Mouse (Mus musculus) heart, embryonic 11.5 days (tissue): ENCODE measurements at regions not wholly inside any gene's neighbourhood (a gene's known extent, or its start where the extent isn't known, plus 50 kb on each side); places are given as distances from the start of the nearest gene placed in this dataset.

Experiments used
- ATAC-seq: fragments of 200-750 bp; cut with Nextera tagmentation; replicated peaks from 2 replicates; pipeline ENCODE4 v1.8.0; 2017; ENCODE audit warnings: moderate library complexity; ENCODE audit not compliant: insufficient number of reproducible peaks, low FRiP score, low TSS enrichment
- H3K27ac ChIP-seq: fragments of 300-500 bp; sonication (generic); 2 replicates; pipeline ENCODE4 v1.5.1; 2014; ENCODE audit warnings: mild to moderate bottlenecking, low read depth, low read length
- H3K27me3 ChIP-seq: fragments of 300-500 bp; sonication (generic); 2 replicates; pipeline ENCODE4 v1.6.1; 2014; ENCODE audit warnings: mild to moderate bottlenecking, low read length, mixed read lengths; ENCODE audit not compliant: control insufficient read depth, insufficient read depth
- H3K36me3 ChIP-seq: fragments of 300-500 bp; sonication (generic); 2 replicates; pipeline ENCODE4 v1.6.1; 2014; ENCODE audit warnings: mild to moderate bottlenecking, low read length, moderate library complexity, mixed read lengths; ENCODE audit not compliant: control insufficient read depth, insufficient read depth
- H3K4me1 ChIP-seq: fragments of 300-500 bp; sonication (generic); 2 replicates; pipeline ENCODE4 v1.6.1; 2014; ENCODE audit warnings: low read length; ENCODE audit not compliant: control insufficient read depth, insufficient read depth
- H3K4me2 ChIP-seq: fragments of 300-500 bp; sonication (generic); 2 replicates; pipeline ENCODE4 v1.6.1; 2014; ENCODE audit warnings: mild to moderate bottlenecking, moderate library complexity
- H3K4me3 ChIP-seq: fragments of 300-500 bp; sonication (generic); 2 replicates; pipeline ENCODE4 v1.5.1; 2014; ENCODE audit warnings: low read depth, low read length
- H3K9ac ChIP-seq: fragments of 300-500 bp; sonication (generic); 2 replicates; pipeline ENCODE4 v1.6.1; 2014; ENCODE audit warnings: mild to moderate bottlenecking, low read depth, low read length, moderate library complexity
- H3K9me3 ChIP-seq: fragments of 300-500 bp; sonication (generic); replicated peaks from 2 replicates; pipeline ENCODE4 v1.6.1; 2016; ENCODE audit warnings: low read length; ENCODE audit not compliant: control insufficient read depth
- WGBS: fragments of 180-500 bp; shearing (Covaris S2); extraction: QIAGEN DNeasy Blood & Tissue Kit; methylation state at CpG from one replicate; pipeline ENCODE4 v1.1.7; 2014; ENCODE audit not compliant: insufficient replicate concordance; 5-methylcytosine and 5-hydroxymethylcytosine counted together

DNA sequence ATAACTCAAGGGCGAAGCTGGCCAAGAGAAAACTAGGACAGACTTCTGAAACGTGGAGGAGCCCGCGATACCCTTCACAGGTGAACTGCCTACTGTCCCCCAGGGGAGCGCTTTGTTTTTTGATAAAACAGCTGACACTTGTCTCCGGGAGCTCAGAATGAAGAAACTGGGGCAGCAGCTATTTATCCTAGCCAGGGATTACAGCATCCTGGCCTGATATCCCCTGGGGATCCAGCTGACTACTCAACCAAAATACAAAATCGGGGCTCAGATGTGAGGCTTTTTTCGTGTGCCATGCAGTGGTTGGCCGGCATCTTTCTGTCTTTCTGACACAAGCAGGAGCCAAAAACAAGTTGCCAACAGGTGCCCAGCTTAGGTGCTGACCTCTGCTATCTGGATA, 52.0 kb upstream of the A430005L14Rik start:
- no peak overlapping the region for H3K27ac ChIP-seq
- 71% methylated on average over 9 of the region's 9 CpGs for WGBS
- no peak overlapping the region for H3K4me3 ChIP-seq
- H3K4me1 ChIP-seq: no peaks in the 10 kb centered on the region
- H3K9me3 ChIP-seq: no peaks in the 10 kb centered on the region
- H3K36me3 ChIP-seq: no peaks in the 10 kb centered on the region
- no peaks in the 10 kb centered on the region for H3K27me3 ChIP-seq
- no peak for ATAC-seq
- no peak overlapping the region for H3K4me2 ChIP-seq
- H3K9ac ChIP-seq: no peak overlapping the region

- H3K9me3 ChIP-seq: no peaks in the 10 kb centered on the region
- no peak overlapping the region for H3K4me3 ChIP-seq
- no peak overlapping the region for H3K4me2 ChIP-seq
- WGBS: 35% methylated on average over 7 of the region's 7 CpGs
- no peak for ATAC-seq
- no peak overlapping the region for H3K9ac ChIP-seq
- H3K4me1 ChIP-seq: no peaks in the 10 kb centered on the region
- H3K27me3 ChIP-seq: no peaks in the 10 kb centered on the region
- no peak overlapping the region for H3K27ac ChIP-seq
- no peaks in the 10 kb centered on the region for H3K36me3 ChIP-seq
Observed at GRCm38 (mm10) chr4:153905511-153905910, 51.5 kb upstream of the A430005L14Rik start.
